Comparison of ENCODE assay signal across 8 mouse cellular contexts in the genomic region with DNA sequence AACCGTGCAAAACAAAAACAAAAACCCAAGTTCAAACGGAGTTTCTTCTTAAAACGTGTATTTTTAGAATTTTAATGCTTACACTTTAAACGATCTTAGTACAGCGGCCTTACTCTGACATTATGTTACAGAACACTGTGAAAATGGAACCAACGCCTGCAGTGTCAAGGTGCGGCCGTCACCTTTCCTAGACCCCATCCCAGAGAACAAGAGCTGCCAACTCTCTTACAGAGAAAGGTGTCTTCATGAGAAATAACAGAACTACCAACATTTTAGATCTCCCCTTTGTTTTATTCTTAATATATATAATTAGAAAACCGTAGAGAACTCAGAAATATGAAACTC. TPM values are rescaled to one million over a fixed set of nuclear protein-coding genes. Genes with fewer than 3 reads are reported as not detected.
DNase-seq lines count a peak whose midpoint lies in the region; ATAC-seq lines count a peak whose summit lies in the region.

No protein-coding gene starts in this region.

- H3K4me2 ChIP-seq in kidney, embryonic 16.5 days (replicated peaks; ENCODE audit: low read depth, low read length) = peak overlapping the region; percentile 80
- peak overlapping the region; percentile 92 for H3K4me2 ChIP-seq in midbrain, embryonic 15.5 days

- H3K36me3 ChIP-seq in kidney, embryonic 16.5 days (ENCODE audit: insufficient read depth, low read length) = peaks cover 45% of the 10 kb centered on the region
- H3K36me3 ChIP-seq in embryonic facial prominence, embryonic 10.5 days (replicated peaks) = peaks cover 71% of the 10 kb centered on the region
- peaks cover 35% of the 10 kb centered on the region for H3K36me3 ChIP-seq in midbrain, embryonic 15.5 days (replicated peaks)

- no peaks in the 10 kb centered on the region for H3K9me3 ChIP-seq in kidney, embryonic 16.5 days (ENCODE audit: low read length)
- H3K9me3 ChIP-seq in embryonic facial prominence, embryonic 10.5 days = no peaks in the 10 kb centered on the region
- H3K9me3 ChIP-seq in midbrain, embryonic 15.5 days = no peaks in the 10 kb centered on the region

- DNase-seq in kidney, postnatal 36 days = no peak
- no peak for DNase-seq in embryonic facial prominence, embryonic 10.5 days (ENCODE audit: low spot score)
- no peak for DNase-seq in spleen, adult 12 weeks (ENCODE audit: low spot score)
- DNase-seq in testis, postnatal 14 days (ENCODE audit: low spot score) = no peak
- no peak for DNase-seq in frontal cortex, postnatal 25 days (ENCODE audit: low spot score in 2 of 2)

- peak overlapping the region; percentile 71 for H3K4me3 ChIP-seq in kidney, embryonic 16.5 days (ENCODE audit: low read length)
- H3K4me3 ChIP-seq in embryonic facial prominence, embryonic 10.5 days = peak overlapping the region; percentile 84
- H3K4me3 ChIP-seq in midbrain, embryonic 15.5 days = peak overlapping the region; percentile 66

- peaks cover 11% of the 10 kb centered on the region for H3K4me1 ChIP-seq in kidney, embryonic 16.5 days (ENCODE audit: insufficient read depth, low read length)
- H3K4me1 ChIP-seq in embryonic facial prominence, embryonic 10.5 days = peaks cover 16% of the 10 kb centered on the region
- peaks cover 14% of the 10 kb centered on the region for H3K4me1 ChIP-seq in midbrain, embryonic 15.5 days

- H3K27ac ChIP-seq in kidney, embryonic 16.5 days (ENCODE audit: low read length) = peak overlapping the region; percentile 17
- H3K27ac ChIP-seq in embryonic facial prominence, embryonic 10.5 days (replicated peaks) = peak overlapping the region; percentile 76
- peak overlapping the region; percentile 69 for H3K27ac ChIP-seq in midbrain, embryonic 15.5 days

- ATAC-seq in kidney, embryonic 16.5 days (ENCODE audit: low FRiP score, low TSS enrichment) = peak; percentile 19; the same call in 1 of the 2 replicates
- peak; percentile 48 for ATAC-seq in inflammation-experienced regulatory T-cells, adult 6 months
- ATAC-seq in midbrain, embryonic 15.5 days (replicated peaks) = peak; percentile 51

- peak overlapping the region; percentile 69 for H3K9ac ChIP-seq in kidney, embryonic 16.5 days (replicated peaks; ENCODE audit: low read length)
- H3K9ac ChIP-seq in midbrain, embryonic 15.5 days = no peak overlapping the region

- no peaks in the 10 kb centered on the region for H3K27me3 ChIP-seq in kidney, embryonic 16.5 days (ENCODE audit: insufficient read depth, low read length)
- no peaks in the 10 kb centered on the region for H3K27me3 ChIP-seq in embryonic facial prominence, embryonic 10.5 days (replicated peaks; ENCODE audit: low read depth, poor library complexity, severe bottlenecking)
- H3K27me3 ChIP-seq in midbrain, embryonic 15.5 days (replicated peaks) = no peaks in the 10 kb centered on the region

- WGBS in kidney, embryonic 16.5 days = 10% methylated on average over 9 of the region's 9 CpGs
- 24% methylated on average over 9 of the region's 9 CpGs for WGBS in embryonic facial prominence, embryonic 10.5 days
- WGBS in midbrain, embryonic 15.5 days = 20% methylated on average over 9 of the region's 9 CpGs

RNA-seq across cellular contexts. Expression of a gene that starts 0.4 kb away (rescaled TPM):
- polyA plus RNA-seq in kidney, embryonic 16.5 days (2015; fragmentation: Nextera tagmentation; extraction: Ambion mirVana) = 24.5 and 25.5 TPM in 2 replicates
- 32.1 and 35.3 TPM in 2 replicates for polyA plus RNA-seq in embryonic facial prominence, embryonic 10.5 days (2016; fragmentation: Nextera tagmentation; extraction: Ambion mirVana)
- 10 to 100 TPM in 2 of 3 experiments, 1 to 10 TPM in 1; 7.9 to 13.5 (median 11.9) TPM for polyA plus RNA-seq in inflammation-experienced regulatory T-cells, adult 6 months (2017; shearing (Covaris generic))
- 18.1 and 18.4 TPM in 2 replicates for polyA plus RNA-seq in midbrain, embryonic 15.5 days (2015; fragmentation: Nextera tagmentation; extraction: Ambion mirVana)

RNA-seq across cellular contexts. Expression of a gene that starts 15.8 kb away (rescaled TPM):
- 50.7 and 54.7 TPM in 2 replicates for polyA plus RNA-seq in kidney, embryonic 16.5 days (2015; fragmentation: Nextera tagmentation; extraction: Ambion mirVana)
- 17.0 and 17.6 TPM in 2 replicates for polyA plus RNA-seq in embryonic facial prominence, embryonic 10.5 days (2016; fragmentation: Nextera tagmentation; extraction: Ambion mirVana)
- polyA plus RNA-seq in inflammation-experienced regulatory T-cells, adult 6 months (2017; shearing (Covaris generic)) = 10 to 100 TPM in 2 of 3 experiments, 1 to 10 TPM in 1; 7.9 to 44.8 (median 39.6) TPM
- polyA plus RNA-seq in midbrain, embryonic 15.5 days (2015; fragmentation: Nextera tagmentation; extraction: Ambion mirVana) = 22.8 and 28.7 TPM in 2 replicates

RNA-seq across cellular contexts. Expression of a gene that starts 59.1 kb away (rescaled TPM):
- 5.3 and 8.3 TPM in 2 replicates for polyA plus RNA-seq in kidney, embryonic 16.5 days (2015; fragmentation: Nextera tagmentation; extraction: Ambion mirVana)
- polyA plus RNA-seq in embryonic facial prominence, embryonic 10.5 days (2016; fragmentation: Nextera tagmentation; extraction: Ambion mirVana) = 8.1 and 10.2 TPM in 2 replicates
- polyA plus RNA-seq in inflammation-experienced regulatory T-cells, adult 6 months (2017; shearing (Covaris generic)) = 10 to 100 TPM in 1 of 3 experiments, 1 to 10 TPM in 2; 5.0 to 10.6 (median 9.2) TPM
- polyA plus RNA-seq in midbrain, embryonic 15.5 days (2015; fragmentation: Nextera tagmentation; extraction: Ambion mirVana) = 27.2 and 29.2 TPM in 2 replicates

Comparison
In these comparisons a context has a peak if more than half of its experiments do, and no peak if none do; other contexts are left out.
1. H3K27ac ChIP-seq: peak in every context shown above with its lines; median percentile 76 in embryonic facial prominence, embryonic 10.5 days; 69 in midbrain, embryonic 15.5 days; 17 in kidney, embryonic 16.5 days.